Mouse (Mus musculus): ENCODE results near the gene Rufy2.

- TF ChIP-seq MYOD1 (IDR thresholded peaks at IDR 0.05; ENCODE audit: control insufficient read depth in 1 of 3, insufficient read length in 2 of 3, low read depth in 2 of 3): no peak
- no peak for TF ChIP-seq SRF (IDR thresholded peaks at IDR 0.05; ENCODE audit: control insufficient read depth, insufficient read length, low read depth)
- no peak for TF ChIP-seq TCF12 (IDR thresholded peaks at IDR 0.05; ENCODE audit: insufficient read depth, poor library complexity, severe bottlenecking)
- TF ChIP-seq MAX (IDR thresholded peaks at IDR 0.05; ENCODE audit: low read depth): no peak
- TF ChIP-seq POLR2A (IDR thresholded peaks at IDR 0.05; ENCODE audit: insufficient read length, low read depth): no peak
These were observed 30.2 kb downstream of the Rufy2 start for GRCm38 (mm10) chr10:63010268-63010667.
